Mouse (Mus musculus): ENCODE data around the gene Cnst. TPM values are rescaled to one million over a fixed set of nuclear protein-coding genes. Genes with fewer than 3 reads are reported as not detected.

Gene Cnst
- polyA plus RNA-seq, 1 experiment from 2014 or later = 27.7 TPM

GRCm38 (mm10) chr1:179666971-179667370 is 120.8 kb downstream of the Cnst start:
- 52% methylated on average over 2 of the region's 2 CpGs for WGBS
- Histone ChIP-seq H3K27me3 (no peaks in the 10 kb centered on the region), H3K9me3 (no peaks in the 10 kb centered on the region), H3K36me3 (peaks cover 9% of the 10 kb centered on the region), H3K4me3 (peak overlapping the region; percentile 83), H3K4me1 (replicated peaks) (peaks cover 25% of the 10 kb centered on the region), H3K27ac (no peak overlapping the region), H3K9ac (no peak overlapping the region; the same call in 1 of the 2 replicates), H3K4me2 (peak overlapping the region; percentile 69)
- no peak for ATAC-seq (ENCODE audit: low FRiP score)

GRCm38 (mm10) chr1:179667450-179667849 is 121.3 kb downstream of the Cnst start:
- Histone ChIP-seq H3K36me3 (peaks cover 13% of the 10 kb centered on the region), H3K4me1 (replicated peaks) (peaks cover 25% of the 10 kb centered on the region), H3K27me3 (no peaks in the 10 kb centered on the region), H3K9ac (peak overlapping the region; percentile 92), H3K27ac (peak overlapping the region; percentile 92), H3K4me3 (peak overlapping the region; percentile 83), H3K4me2 (peak overlapping the region; percentile 69), H3K9me3 (no peaks in the 10 kb centered on the region)
- no peak for ATAC-seq (ENCODE audit: low FRiP score)
- 3% methylated on average over 7 of the region's 7 CpGs for WGBS

DNA sequence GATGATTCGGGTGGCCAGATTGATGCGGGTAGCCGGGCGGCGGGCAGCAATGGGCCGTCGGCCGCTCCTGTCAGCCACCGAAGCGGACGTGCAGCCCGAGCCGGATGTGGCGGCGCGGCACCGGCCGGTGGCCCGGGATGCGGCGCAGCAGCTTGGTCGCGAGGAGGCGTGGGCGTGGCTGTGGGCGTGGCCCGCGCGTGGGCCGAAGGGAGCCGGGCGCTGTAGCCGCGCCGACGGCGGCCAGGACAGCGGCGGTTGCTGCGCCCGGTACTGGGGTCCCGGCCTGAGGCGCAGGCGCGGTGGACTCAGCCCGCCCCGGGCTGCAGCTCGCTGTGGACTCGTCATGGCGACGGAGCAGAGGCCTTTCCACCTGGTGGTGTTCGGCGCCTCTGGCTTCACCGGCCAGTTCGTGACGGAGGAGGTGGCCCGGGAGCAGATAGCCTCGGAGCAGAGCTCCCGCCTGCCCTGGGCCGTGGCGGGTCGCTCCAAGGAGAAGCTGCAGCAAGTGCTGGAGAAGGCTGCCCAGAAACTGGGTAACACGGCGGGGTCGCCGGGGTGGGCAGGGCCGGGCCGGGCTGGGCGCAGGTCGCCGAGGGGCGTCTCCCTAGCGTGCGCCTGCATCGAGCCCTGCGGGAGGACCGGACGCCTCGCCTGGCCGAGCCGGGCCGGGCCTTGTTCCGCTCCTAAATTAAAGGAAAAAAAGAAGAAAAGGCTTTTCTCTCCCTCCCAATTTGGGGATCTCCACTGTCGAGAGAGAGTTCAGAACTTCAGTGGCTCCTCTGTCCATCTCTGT is 122.0 kb downstream of the Cnst start, which contains the start of gene Sccpdh:
Gene Sccpdh (plus strand): TSS at position 198 of the 793 bp plus-strand sequence.
- H3K4me3 ChIP-seq = peak within 1 kb of the TSS; percentile 83
- H3K27me3 ChIP-seq = no peaks in the 10 kb centered on the region
- peak within 1 kb of the TSS; percentile 92 for H3K27ac ChIP-seq
- H3K9me3 ChIP-seq = no peaks in the 10 kb centered on the region
- H3K4me2 ChIP-seq = peak within 1 kb of the TSS; percentile 69
- peak; percentile 98 for ATAC-seq (ENCODE audit: low FRiP score)
- peaks cover 20% of the 10 kb centered on the region for H3K36me3 ChIP-seq
- under 1% methylated on average over 81 of the region's 84 CpGs for WGBS
- peak within 1 kb of the TSS; percentile 92 for H3K9ac ChIP-seq
- H3K4me1 ChIP-seq (replicated peaks) = peaks cover 25% of the 10 kb centered on the region

- peak overlapping the region; percentile 92 for H3K27ac ChIP-seq
Observed at GRCm38 (mm10) chr1:179668836-179669537, 122.8 kb downstream of the Cnst start.

DNA sequence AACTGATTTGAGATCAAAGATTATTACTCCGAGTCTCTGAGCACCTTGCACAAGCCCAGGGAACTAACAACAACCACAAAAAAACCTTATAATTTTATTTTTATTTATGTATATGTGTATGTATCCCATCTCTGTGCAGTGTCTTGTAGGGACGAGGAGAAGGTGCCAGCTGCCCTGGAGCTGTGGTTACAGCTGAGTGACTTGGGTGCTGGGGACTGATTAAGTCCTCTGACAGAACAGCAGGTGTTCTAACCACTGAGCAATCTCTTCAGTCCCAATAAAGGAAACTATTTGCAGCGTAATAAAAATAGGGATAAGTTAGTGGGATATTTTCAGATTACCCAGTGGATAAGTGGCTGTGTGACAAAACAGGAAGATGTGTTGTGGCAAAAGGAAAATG is 128.2 kb downstream of the Cnst start:
- Histone ChIP-seq H3K4me1 (replicated peaks) (peaks cover 8% of the 10 kb centered on the region), H3K27ac (no peak overlapping the region), H3K4me3 (no peak overlapping the region), H3K9me3 (no peaks in the 10 kb centered on the region), H3K9ac (no peak overlapping the region), H3K36me3 (peaks cover 64% of the 10 kb centered on the region), H3K27me3 (no peaks in the 10 kb centered on the region), H3K4me2 (no peak overlapping the region)
- 93% methylated on average over 3 of the region's 3 CpGs for WGBS
- ATAC-seq (ENCODE audit: low FRiP score) = no peak

More at GRCm38 (mm10) chr1:179668836-179669537, 122.8 kb downstream of the Cnst start:
- peak overlapping the region; percentile 83 for H3K4me3 ChIP-seq
- no peaks in the 10 kb centered on the region for H3K27me3 ChIP-seq
- ATAC-seq (ENCODE audit: low FRiP score) = 0 out of 2 replicates have a peak, but pooled peaks have one; percentile 8
- no peaks in the 10 kb centered on the region for H3K9me3 ChIP-seq
- H3K9ac ChIP-seq = peak overlapping the region; percentile 92
- H3K36me3 ChIP-seq = peaks cover 28% of the 10 kb centered on the region
- WGBS = 19% methylated on average over 12 of the region's 12 CpGs
- peaks cover 25% of the 10 kb centered on the region for H3K4me1 ChIP-seq (replicated peaks)
- peak overlapping the region; percentile 69 for H3K4me2 ChIP-seq

DNA sequence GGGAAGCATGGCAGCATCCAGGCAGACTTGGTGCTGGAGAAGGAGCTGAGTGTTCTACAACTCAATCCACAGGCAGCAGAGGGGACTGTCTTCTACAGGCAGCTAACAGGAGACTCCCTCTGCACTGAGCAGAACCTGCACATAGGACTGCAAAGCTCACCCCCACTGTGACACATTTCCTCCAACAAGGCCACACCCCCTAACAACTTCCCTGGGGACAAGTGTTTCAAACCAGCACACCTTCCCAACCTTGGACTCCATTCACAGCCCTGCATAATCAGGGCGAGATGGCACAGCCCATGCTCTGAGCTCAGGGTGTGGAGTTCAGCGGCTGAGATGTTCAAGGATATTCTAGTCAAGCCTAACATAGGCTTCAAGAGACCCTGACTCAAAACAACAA is 130.9 kb downstream of the Cnst start:
- no peak overlapping the region for H3K9ac ChIP-seq
- ATAC-seq (ENCODE audit: low FRiP score) = no peak
- H3K4me2 ChIP-seq = no peak overlapping the region
- H3K9me3 ChIP-seq = no peaks in the 10 kb centered on the region
- no peak overlapping the region for H3K27ac ChIP-seq
- H3K4me1 ChIP-seq (replicated peaks) = no peaks in the 10 kb centered on the region
- H3K27me3 ChIP-seq = no peaks in the 10 kb centered on the region
- H3K4me3 ChIP-seq = no peak overlapping the region
- H3K36me3 ChIP-seq = peaks cover 77% of the 10 kb centered on the region
- WGBS = 92% methylated on average over 2 of the region's 2 CpGs

Other genes starting within 250 kb of the Cnst start
- 19.6 and 20.7 TPM in 2 replicates for gene Smyd3, start 28.3 kb upstream of the Cnst start, polyA plus RNA-seq (2015; fragmentation: Nextera tagmentation; extraction: Ambion mirVana)
- 35.2 and 39.0 TPM in 2 replicates for gene Tfb2m, start 103 bp upstream of the Cnst start, polyA plus RNA-seq (2015; fragmentation: Nextera tagmentation; extraction: Ambion mirVana)
- gene Sccpdh, start 121.8 kb downstream of the Cnst start, polyA plus RNA-seq (2015; fragmentation: Nextera tagmentation; extraction: Ambion mirVana) = 142 and 147 TPM in 2 replicates
- not detected in 2 replicates for gene Kif28, start 198.9 kb downstream of the Cnst start, polyA plus RNA-seq (2015; fragmentation: Nextera tagmentation; extraction: Ambion mirVana)